Mouse (Mus musculus) neural tube, embryonic 13.5 days (tissue): ENCODE data around the gene Insm2. TPM values are rescaled to one million over a fixed set of nuclear protein-coding genes. Genes with fewer than 3 reads are reported as not detected.

ENCODE experiments used
- ATAC-seq: fragments of 200-750 bp; cut with Nextera tagmentation; 2 replicates; pipeline ENCODE4 v1.8.0; 2017; ENCODE audit warnings: low read depth, mild to moderate bottlenecking, moderate TSS enrichment, moderate library complexity
- H3K27ac ChIP-seq: fragments of 300-500 bp; sonication (generic); replicated peaks from 2 replicates; pipeline ENCODE4 v1.5.1; 2015; ENCODE audit warnings: moderate library complexity, mild to moderate bottlenecking, inconsistent platforms
- H3K27me3 ChIP-seq: fragments of 300-500 bp; sonication (generic); 2 replicates; pipeline ENCODE4 v1.6.1; 2015; ENCODE audit warnings: mild to moderate bottlenecking, inconsistent platforms
- H3K36me3 ChIP-seq: fragments of 300-500 bp; sonication (generic); 2 replicates; pipeline ENCODE4 v1.6.1; 2015; ENCODE audit warnings: mild to moderate bottlenecking, inconsistent platforms
- H3K4me1 ChIP-seq: fragments of 300-500 bp; sonication (generic); replicated peaks from 2 replicates; pipeline ENCODE4 v1.6.1; 2015; ENCODE audit warnings: inconsistent platforms
- H3K4me2 ChIP-seq: fragments of 300-500 bp; sonication (generic); 2 replicates; pipeline ENCODE4 v1.6.1; 2015; ENCODE audit warnings: inconsistent platforms, mild to moderate bottlenecking, moderate library complexity
- H3K4me3 ChIP-seq: fragments of 300-500 bp; sonication (generic); 2 replicates; pipeline ENCODE4 v1.5.1; 2015; ENCODE audit warnings: mild to moderate bottlenecking, inconsistent platforms
- H3K9ac ChIP-seq: fragments of 300-500 bp; sonication (generic); 2 replicates; pipeline ENCODE4 v1.6.1; 2015; ENCODE audit warnings: moderate library complexity, mild to moderate bottlenecking, inconsistent platforms
- H3K9me3 ChIP-seq: fragments of 300-500 bp; sonication (generic); 2 replicates; pipeline ENCODE4 v1.6.1; 2016; ENCODE audit warnings: inconsistent platforms
- WGBS: fragments of 180-500 bp; shearing (Covaris S2); methylation state at CpG from one replicate; pipeline ENCODE4 v1.1.7; 2015; 5-methylcytosine and 5-hydroxymethylcytosine counted together
- polyA plus RNA-seq: library from polyadenylated mRNA; unstranded; fragments of >200 nt; fragmentation: Nextera tagmentation; extraction: Ambion mirVana; gene quantifications from 2 replicates; pipeline ENCODE4 v1.2.1, GENCODE M21; 2015

Insm2 gene
- polyA plus RNA-seq, 1 experiment from 2014 or later, result 1.2 TPM

- no peak for ATAC-seq
- Histone ChIP-seq H3K9me3 (no peaks in the 10 kb centered on the region), H3K36me3 (no peaks in the 10 kb centered on the region), H3K27me3 (no peaks in the 10 kb centered on the region), H3K4me2 (no peak overlapping the region), H3K9ac (no peak overlapping the region), H3K4me1 (no peaks in the 10 kb centered on the region), H3K4me3 (no peak overlapping the region), H3K27ac (no peak overlapping the region)
- 81% methylated on average over 2 of the region's 2 CpGs for whole genome bisulfite sequencing
These were observed 11.6 kb downstream of the Insm2 start for GRCm38 (mm10) chr12:55610812-55611211.

DNA sequence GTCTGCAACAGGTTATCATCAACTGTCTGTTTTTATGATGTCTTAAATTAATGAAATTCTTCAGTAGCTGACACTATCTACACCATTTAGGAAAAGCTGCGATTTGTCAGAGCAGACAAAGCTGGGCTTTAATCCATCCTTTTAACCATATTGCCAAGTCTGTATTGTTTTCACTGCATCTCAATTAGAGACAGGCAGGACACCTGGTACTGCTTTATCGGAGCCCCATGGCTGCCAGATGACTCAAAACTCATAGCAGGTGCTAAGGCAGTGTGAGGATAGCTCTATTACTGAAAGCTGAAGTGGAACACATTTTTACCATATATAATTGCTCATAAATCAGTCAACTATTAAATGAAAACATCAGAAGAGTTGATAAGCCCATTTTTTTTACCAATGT, 21.1 kb downstream of the Insm2 start:
- Histone ChIP-seq H3K4me1 (peaks cover 6% of the 10 kb centered on the region), H3K36me3 (no peaks in the 10 kb centered on the region), H3K27ac (no peak overlapping the region), H3K9ac (no peak overlapping the region), H3K27me3 (no peaks in the 10 kb centered on the region), H3K4me2 (no peak overlapping the region), H3K9me3 (no peaks in the 10 kb centered on the region), H3K4me3 (no peak overlapping the region)
- 46% methylated on average over 2 of the region's 2 CpGs for WGBS
- ATAC-seq, result no peak

DNA sequence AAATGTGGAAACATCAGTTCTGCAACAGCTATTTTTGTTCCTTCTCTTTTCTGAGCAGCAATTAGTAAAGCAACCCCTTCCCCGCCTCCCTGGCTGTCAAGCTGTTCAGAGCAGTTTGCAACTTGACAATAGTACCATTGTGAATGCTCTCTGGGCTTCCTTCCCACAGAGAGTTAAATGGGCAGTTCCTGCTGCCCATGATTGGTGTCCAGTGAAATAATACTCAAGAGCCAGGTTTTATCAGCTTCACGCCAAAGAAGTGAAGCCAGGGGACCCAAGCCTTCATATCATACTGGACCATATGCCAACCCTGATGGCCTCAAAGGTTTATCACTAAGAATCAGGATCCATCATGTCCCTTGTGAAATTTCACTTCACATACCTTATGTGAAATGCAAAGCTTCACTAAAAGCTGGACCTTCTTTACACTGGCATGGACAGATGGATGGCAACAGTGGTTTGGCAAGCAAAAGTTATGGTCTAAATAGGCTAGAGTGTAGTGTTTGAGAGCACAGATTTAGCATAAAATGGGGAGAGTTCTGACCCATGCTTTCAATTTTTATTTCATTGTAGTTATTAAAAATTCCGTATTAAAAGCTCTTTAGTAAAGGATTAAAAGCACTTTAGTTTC, 23.5 kb downstream of the Insm2 start:
- no peak overlapping the region for H3K4me2 ChIP-seq
- H3K4me3 ChIP-seq, result no peak overlapping the region
- no peaks in the 10 kb centered on the region for H3K36me3 ChIP-seq
- H3K27ac ChIP-seq, result no peak overlapping the region
- H3K9me3 ChIP-seq, result no peaks in the 10 kb centered on the region
- ATAC-seq, result no peak
- 38% methylated on average over 3 of the region's 3 CpGs for WGBS
- H3K27me3 ChIP-seq, result no peaks in the 10 kb centered on the region
- peaks cover 6% of the 10 kb centered on the region for H3K4me1 ChIP-seq
- no peak overlapping the region for H3K9ac ChIP-seq

GRCm38 (mm10) chr12:55623254-55623653, 24.0 kb downstream of the Insm2 start:
- no peaks in the 10 kb centered on the region for H3K27me3 ChIP-seq
- no peaks in the 10 kb centered on the region for H3K36me3 ChIP-seq
- H3K4me1 ChIP-seq, result peaks cover 6% of the 10 kb centered on the region
- no peak for ATAC-seq
- no peak overlapping the region for H3K4me3 ChIP-seq
- no peak overlapping the region for H3K4me2 ChIP-seq
- 81% methylated on average over 5 of the region's 5 CpGs for WGBS
- no peak overlapping the region for H3K27ac ChIP-seq
- no peaks in the 10 kb centered on the region for H3K9me3 ChIP-seq
- H3K9ac ChIP-seq, result no peak overlapping the region

DNA sequence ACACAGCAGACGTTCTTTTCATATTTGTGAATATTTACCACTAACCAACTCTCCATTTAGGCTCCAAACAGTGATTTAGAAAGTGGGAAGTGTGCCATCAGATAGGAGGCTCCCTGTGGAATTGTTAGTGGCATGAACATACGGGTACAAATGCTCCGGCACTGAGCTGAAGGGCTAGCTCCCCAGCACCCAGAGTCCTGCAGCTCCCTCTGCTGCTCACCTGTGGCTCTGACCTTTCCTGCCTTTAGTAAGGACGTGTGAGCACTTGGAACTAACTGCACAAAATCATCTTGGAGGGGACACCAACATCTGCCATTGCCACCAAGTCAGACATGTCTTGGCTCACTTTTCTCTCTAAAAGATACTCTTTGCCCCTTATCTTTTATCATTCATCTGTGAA, 27.5 kb downstream of the Insm2 start:
- Histone ChIP-seq H3K9ac (no peak overlapping the region), H3K9me3 (no peaks in the 10 kb centered on the region), H3K4me1 (peaks cover 6% of the 10 kb centered on the region), H3K27ac (no peak overlapping the region), H3K27me3 (no peaks in the 10 kb centered on the region), H3K4me3 (no peak overlapping the region), H3K36me3 (no peaks in the 10 kb centered on the region), H3K4me2 (no peak overlapping the region)
- WGBS, result 34% methylated on average over 4 of the region's 4 CpGs
- no peak for ATAC-seq

GRCm38 (mm10) chr12:55648011-55648525, 48.8 kb downstream of the Insm2 start:
- H3K27me3 ChIP-seq, result no peaks in the 10 kb centered on the region
- no peak overlapping the region for H3K27ac ChIP-seq
- no peak overlapping the region for H3K4me2 ChIP-seq
- whole genome bisulfite sequencing, result 86% methylated on average over 7 of the region's 7 CpGs
- H3K36me3 ChIP-seq, result no peaks in the 10 kb centered on the region
- no peak for ATAC-seq
- no peak overlapping the region for H3K4me3 ChIP-seq
- no peak overlapping the region for H3K9ac ChIP-seq
- H3K4me1 ChIP-seq, result no peaks in the 10 kb centered on the region
- H3K9me3 ChIP-seq, result no peaks in the 10 kb centered on the region

Other genes starting within 250 kb of the Insm2 start
- gene Psma6, start 215.2 kb upstream of the Insm2 start, polyA plus RNA-seq, result 446 and 454 TPM in 2 replicates
- 51.4 and 53.3 TPM in 2 replicates for gene Nfkbia, start 106.8 kb upstream of the Insm2 start, polyA plus RNA-seq
- 0.15 TPM in 1 of 2 replicates, not detected in the other for gene Aldoart2, start 34.2 kb upstream of the Insm2 start, polyA plus RNA-seq
- gene Ralgapa1, start 221.7 kb downstream of the Insm2 start, polyA plus RNA-seq, result 21.0 and 22.6 TPM in 2 replicates
- 46.6 and 51.5 TPM in 2 replicates for gene Brms1l, start 236.9 kb downstream of the Insm2 start, polyA plus RNA-seq